Mouse (Mus musculus) embryonic fibroblast, embryonic 13.5 days (primary cell): ENCODE measurements around the gene Atp1a3.

Experiments
- CTCF ChIP-seq: IDR thresholded peaks from 2 replicates; pipeline ENCODE4 v1.5.1; 2011; ENCODE audit warnings: mild to moderate bottlenecking, control low read depth, low read length, moderate library complexity, borderline replicate concordance; ENCODE audit not compliant: insufficient read depth
- POLR2A ChIP-seq: IDR thresholded peaks from 2 replicates; pipeline ENCODE4 v1.6.1; 2011; ENCODE audit warnings: low read depth, mild to moderate bottlenecking, control low read depth, low read length, moderate library complexity

DNA sequence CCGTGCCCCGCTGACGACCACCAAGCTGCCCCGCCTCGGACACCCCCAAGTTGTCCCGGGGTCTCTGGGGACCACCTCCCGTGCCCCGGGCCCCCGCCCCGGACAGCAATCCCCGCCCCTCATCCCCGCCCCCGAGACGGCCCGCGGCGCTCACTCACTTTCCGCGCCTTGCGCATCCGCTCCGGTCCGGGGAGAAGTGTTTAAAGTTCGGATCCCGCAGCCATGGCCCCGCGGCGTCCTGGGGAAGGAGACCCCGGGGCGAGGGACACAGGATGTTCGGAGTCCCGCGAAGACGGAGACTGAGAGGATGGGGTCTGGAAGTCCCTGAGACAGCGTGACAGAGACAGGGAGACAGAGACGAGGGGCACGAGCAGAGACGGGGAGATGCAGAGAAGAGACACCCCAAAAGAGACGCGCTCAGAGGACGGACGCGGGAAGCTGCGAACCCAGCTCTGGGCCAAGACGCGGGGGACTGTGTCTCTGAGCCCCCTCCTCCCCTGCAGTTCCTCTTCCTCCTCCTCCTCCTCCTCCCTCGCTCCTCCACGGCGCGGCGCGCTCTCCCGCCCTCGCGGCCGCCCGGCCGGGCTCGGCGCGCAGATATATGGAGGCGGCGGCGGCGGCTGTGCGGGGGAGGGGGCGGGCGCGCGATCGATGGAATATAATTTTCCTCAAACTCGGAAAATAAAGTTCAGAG lies 61.4 kb downstream of the Atp1a3 start, which contains the start of gene Gm4881:
- TF ChIP-seq POLR2A (no peak), CTCF (no peak)
